Mouse (Mus musculus): ENCODE measurements around the gene Cdk14.

- TF ChIP-seq CTCF (IDR thresholded peaks at IDR 0.05; ENCODE audit: low read depth, low read length): no peak
- no peak for TF ChIP-seq POLR2A (IDR thresholded peaks at IDR 0.05; ENCODE audit: insufficient read depth, low read length)
- TF ChIP-seq EP300 (IDR thresholded peaks at IDR 0.05; ENCODE audit: insufficient read depth, low read depth, low read length): no peak
Measured at GRCm38 (mm10) chr5:4993192-4993601, 426.9 kb downstream of the Cdk14 start.
